9 mouse cellular contexts compared by ENCODE assay signal in genomic region chr1:180286081-180286831, GRCm38 (mm10). TPM values are rescaled to one million over a fixed set of nuclear protein-coding genes. Genes with fewer than 3 reads are reported as not detected.
DNase-seq lines count a peak whose midpoint lies in the region; ATAC-seq lines count a peak whose summit lies in the region.
"Had no signal": no experiment of that assay in that cellular context is flagged by ENCODE, and none has a peak within 500 bp of the region (broad histone marks: within the 10 kb centered on the region; RNA-seq: fewer than 3 reads in every experiment).

No protein-coding gene starts in this region.

- H3K27ac ChIP-seq in kidney, embryonic 16.5 days (ENCODE audit: low read length): peak overlapping the region; percentile 74; the same call in 1 of the 2 replicates
- peak overlapping the region; percentile 76 for H3K27ac ChIP-seq in embryonic facial prominence, embryonic 12.5 days
- H3K27ac ChIP-seq in heart, embryonic 16.5 days (ENCODE audit: low read length): peak overlapping the region; percentile 46
- peak overlapping the region; percentile 29; the same call in 1 of the 2 replicates for H3K27ac ChIP-seq in neural tube, embryonic 15.5 days (replicated peaks)
- H3K27ac ChIP-seq: neural tube, embryonic 12.5 days had no signal

- no peak for DNase-seq in kidney, adult 8-10 months
- no peak for DNase-seq in c-Kit-positive CD71-positive TER-119-positive erythroid progenitor cells, embryonic 14.5 days (ENCODE audit: low spot score)
- DNase-seq in B cell, adult 2 months: no peak

- H3K36me3 ChIP-seq in kidney, embryonic 16.5 days (ENCODE audit: insufficient read depth, low read length): no peaks in the 10 kb centered on the region
- no peaks in the 10 kb centered on the region for H3K36me3 ChIP-seq in embryonic facial prominence, embryonic 12.5 days
- no peaks in the 10 kb centered on the region for H3K36me3 ChIP-seq in heart, embryonic 16.5 days (ENCODE audit: control insufficient read depth, insufficient read depth)
- no peaks in the 10 kb centered on the region for H3K36me3 ChIP-seq in neural tube, embryonic 15.5 days
- H3K36me3 ChIP-seq: neural tube, embryonic 12.5 days had no signal

- H3K4me2 ChIP-seq in kidney, embryonic 16.5 days (replicated peaks; ENCODE audit: low read depth, low read length): no peak overlapping the region
- no peak overlapping the region; the same call in 1 of the 2 replicates for H3K4me2 ChIP-seq in embryonic facial prominence, embryonic 12.5 days (replicated peaks)
- no peak overlapping the region for H3K4me2 ChIP-seq in heart, embryonic 16.5 days (ENCODE audit: low read depth, low read length)
- no peak overlapping the region for H3K4me2 ChIP-seq in neural tube, embryonic 15.5 days
- H3K4me2 ChIP-seq: neural tube, embryonic 12.5 days had no signal

- H3K9me3 ChIP-seq in kidney, embryonic 16.5 days (ENCODE audit: low read length): no peaks in the 10 kb centered on the region; the same call in 1 of the 2 replicates
- H3K9me3 ChIP-seq in embryonic facial prominence, embryonic 12.5 days: no peaks in the 10 kb centered on the region
- H3K9me3 ChIP-seq in heart, embryonic 16.5 days (replicated peaks; ENCODE audit: control insufficient read depth, low read length): no peaks in the 10 kb centered on the region
- no peaks in the 10 kb centered on the region for H3K9me3 ChIP-seq in neural tube, embryonic 15.5 days (replicated peaks)
- H3K9me3 ChIP-seq: neural tube, embryonic 12.5 days had no signal

- 42% methylated on average over 15 of the region's 15 CpGs for WGBS in kidney, embryonic 16.5 days
- WGBS in embryonic facial prominence, embryonic 12.5 days: 35% methylated on average over 15 of the region's 15 CpGs
- 67% methylated on average over 15 of the region's 15 CpGs for WGBS in heart, embryonic 16.5 days
- 61% methylated on average over 15 of the region's 15 CpGs for WGBS in neural tube, embryonic 15.5 days

- no peak overlapping the region for H3K4me3 ChIP-seq in kidney, embryonic 16.5 days (ENCODE audit: low read length)
- no peak overlapping the region for H3K4me3 ChIP-seq in embryonic facial prominence, embryonic 12.5 days
- H3K4me3 ChIP-seq in heart, embryonic 16.5 days (ENCODE audit: low read length): no peak overlapping the region
- H3K4me3 ChIP-seq in neural tube, embryonic 15.5 days (replicated peaks): no peak overlapping the region
- H3K4me3 ChIP-seq: neural tube, embryonic 12.5 days had no signal

- H3K9ac ChIP-seq in kidney, embryonic 16.5 days (replicated peaks; ENCODE audit: low read length): no peak overlapping the region
- H3K9ac ChIP-seq in embryonic facial prominence, embryonic 12.5 days: peak overlapping the region; percentile 3; the same call in 1 of the 2 replicates
- no peak overlapping the region for H3K9ac ChIP-seq in heart, embryonic 16.5 days (ENCODE audit: low read length)
- H3K9ac ChIP-seq in neural tube, embryonic 15.5 days (replicated peaks): no peak overlapping the region
- H3K9ac ChIP-seq: neural tube, embryonic 12.5 days had no signal

- peaks cover 30% of the 10 kb centered on the region for H3K4me1 ChIP-seq in kidney, embryonic 16.5 days (ENCODE audit: insufficient read depth, low read length)
- H3K4me1 ChIP-seq in embryonic facial prominence, embryonic 12.5 days: peaks cover 42% of the 10 kb centered on the region
- H3K4me1 ChIP-seq in heart, embryonic 16.5 days (ENCODE audit: control insufficient read depth, insufficient read depth, low read length): peaks cover 11% of the 10 kb centered on the region
- H3K4me1 ChIP-seq in neural tube, embryonic 15.5 days: peaks cover 19% of the 10 kb centered on the region

- ATAC-seq in kidney, embryonic 16.5 days (ENCODE audit: low FRiP score, low TSS enrichment): no peak
- no peak for ATAC-seq in embryonic facial prominence, embryonic 12.5 days (ENCODE audit: insufficient number of reproducible peaks, insufficient read depth, low FRiP score, low TSS enrichment)
- ATAC-seq in heart, embryonic 16.5 days (replicated peaks; ENCODE audit: extremely low read depth, insufficient read depth, low FRiP score): no peak
- no peak for ATAC-seq in neural tube, embryonic 15.5 days (ENCODE audit: low FRiP score)
- ATAC-seq: forebrain, embryonic 16.5 days had no signal

- H3K27me3 ChIP-seq in kidney, embryonic 16.5 days (ENCODE audit: insufficient read depth, low read length): no peaks in the 10 kb centered on the region
- H3K27me3 ChIP-seq in embryonic facial prominence, embryonic 12.5 days: no peaks in the 10 kb centered on the region
- H3K27me3 ChIP-seq in heart, embryonic 16.5 days (ENCODE audit: control insufficient read depth, insufficient read depth, low read length): no peaks in the 10 kb centered on the region
- H3K27me3 ChIP-seq in neural tube, embryonic 15.5 days (replicated peaks): no peaks in the 10 kb centered on the region
- H3K27me3 ChIP-seq: neural tube, embryonic 12.5 days had no signal

RNA-seq across cellular contexts. Expression of gene Psen2, which starts 23.0 kb away (rescaled TPM):
- polyA plus RNA-seq in kidney, embryonic 16.5 days (2015; fragmentation: Nextera tagmentation; extraction: Ambion mirVana): 24.1 and 24.5 TPM in 2 replicates
- polyA plus RNA-seq in embryonic facial prominence, embryonic 12.5 days (2016; fragmentation: Nextera tagmentation; extraction: Ambion mirVana): 10.4 and 10.7 TPM in 2 replicates
- 16.5 TPM in 2 replicates for polyA plus RNA-seq in heart, embryonic 16.5 days (2015; fragmentation: Nextera tagmentation; extraction: Ambion mirVana)
- 16.8 and 19.8 TPM in 2 replicates for polyA plus RNA-seq in neural tube, embryonic 15.5 days (2015; fragmentation: Nextera tagmentation; extraction: Ambion mirVana)

RNA-seq across cellular contexts. Expression of gene Itpkb, which starts 44.0 kb away (rescaled TPM):
- 8.3 and 9.6 TPM in 2 replicates for polyA plus RNA-seq in kidney, embryonic 16.5 days (2015; fragmentation: Nextera tagmentation; extraction: Ambion mirVana)
- polyA plus RNA-seq in embryonic facial prominence, embryonic 12.5 days (2016; fragmentation: Nextera tagmentation; extraction: Ambion mirVana): 12.8 and 13.3 TPM in 2 replicates
- 7.3 and 8.7 TPM in 2 replicates for polyA plus RNA-seq in heart, embryonic 16.5 days (2015; fragmentation: Nextera tagmentation; extraction: Ambion mirVana)
- polyA plus RNA-seq in neural tube, embryonic 15.5 days (2015; fragmentation: Nextera tagmentation; extraction: Ambion mirVana): 4.1 and 5.3 TPM in 2 replicates
